Mouse (Mus musculus): ENCODE data around the gene Thoc5. TPM values are rescaled to one million over a fixed set of nuclear protein-coding genes. Genes with fewer than 3 reads are reported as not detected.

Thoc5 gene
- total RNA-seq (2012; rRNA removed): 46.4 and 47.5 TPM in 2 replicates

DNA sequence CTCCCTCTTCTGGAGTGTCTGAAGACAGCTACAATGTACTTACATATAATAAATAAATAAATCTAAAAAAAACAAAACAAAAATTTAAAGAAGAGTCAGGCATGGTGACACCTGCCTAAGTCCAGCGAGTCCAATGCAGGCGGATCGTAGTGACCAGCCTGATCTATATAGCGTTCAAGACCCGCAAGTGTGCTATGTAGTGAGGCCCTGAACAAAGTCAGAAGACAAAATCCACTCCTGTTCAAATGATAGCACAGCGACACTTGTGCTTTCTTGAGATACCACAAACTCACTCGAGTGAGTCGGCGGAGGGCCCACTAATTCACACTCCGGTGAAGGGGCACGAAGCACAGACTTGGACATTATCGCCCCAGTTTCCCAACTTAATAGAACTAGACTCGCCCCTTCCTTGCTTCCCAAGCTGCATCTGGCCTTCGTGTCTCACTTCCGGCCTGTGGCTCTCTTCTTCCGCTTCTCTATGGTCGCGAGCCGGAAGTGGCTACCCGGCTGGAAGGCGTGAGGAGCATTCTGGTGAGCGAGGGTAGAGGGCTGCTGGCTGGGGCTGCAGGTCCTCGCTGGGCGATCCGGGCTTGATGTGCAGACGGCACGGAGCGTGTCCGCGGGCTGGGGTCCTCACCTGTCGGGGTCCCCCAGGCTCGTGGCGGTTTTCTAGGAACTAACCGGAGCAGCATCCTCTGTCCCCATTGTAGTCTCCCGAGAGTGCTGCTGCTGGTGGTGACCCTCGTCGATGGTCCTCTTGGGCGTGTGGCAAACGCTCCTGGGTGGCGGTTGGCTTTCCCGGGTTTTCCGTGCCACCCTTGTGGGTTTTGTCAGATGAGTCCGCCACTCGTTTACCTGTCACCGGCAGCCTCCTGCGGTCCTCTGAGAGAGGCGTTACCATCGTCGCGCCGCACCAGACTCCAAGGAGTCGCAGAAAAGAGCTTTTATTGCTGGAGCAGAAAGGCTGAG lies at the start of gene Thoc5:
TSS of gene Thoc5 (plus strand) at position 473 of the 969 bp plus-strand sequence.
- Histone ChIP-seq H3K9ac (ENCODE audit: insufficient read depth, low read depth, low read length, poor library complexity, severe bottlenecking) (peak within 1 kb of the TSS; percentile 87), H3K36me3 (ENCODE audit: control insufficient read depth, insufficient read depth, low read length, poor library complexity, severe bottlenecking) (peaks cover 21% of the 10 kb centered on the region), H3K4me3 (ENCODE audit: insufficient read depth in 1 of 2, low read depth in 1 of 2, low read length in 2 of 2, poor library complexity in 1 of 2, severe bottlenecking in 1 of 2) (peak within 1 kb of the TSS; percentile 74 to 88), H3K9me3 (ENCODE audit: control insufficient read depth, insufficient read depth, low read depth, low read length) (no peaks in the 10 kb centered on the region), H3K4me1 (ENCODE audit: control insufficient read depth in 2 of 2, insufficient read depth in 2 of 2, low read length in 2 of 2, poor library complexity in 1 of 2) (peaks cover 0 to 5% of the 10 kb centered on the region in 2 experiments; a peak in 1 of 4 replicates), H3K27ac (ENCODE audit: insufficient read depth, low read depth, low read length, poor library complexity, severe bottlenecking) (no peak within 1 kb of the TSS; the same call in 1 of the 2 replicates)
- no peak for TF ChIP-seq MAFK (IDR thresholded peaks at IDR 0.05; ENCODE audit: insufficient read depth, low read depth, low read length)
- no peak for TF ChIP-seq CHD2 (IDR thresholded peaks at IDR 0.05; ENCODE audit: low read depth, low read length)
- TF ChIP-seq ZC3H11A (IDR thresholded peaks at IDR 0.05; ENCODE audit: borderline replicate concordance, low read depth, low read length): no peak
- TF ChIP-seq ZNF384 (IDR thresholded peaks at IDR 0.05; ENCODE audit: low read depth, low read length): no peak
- no peak for TF ChIP-seq HCFC1 (IDR thresholded peaks at IDR 0.05; ENCODE audit: borderline replicate concordance, insufficient read depth, low read length)
- in situ Hi-C loops (cut with MboI; ENCODE audit: low sequenced_read_pairs in 2 of 2, unreplicated experiment in 2 of 2): no loop called here
- no peak for DNase-seq (ENCODE audit: low read depth, low spot score)

DNA sequence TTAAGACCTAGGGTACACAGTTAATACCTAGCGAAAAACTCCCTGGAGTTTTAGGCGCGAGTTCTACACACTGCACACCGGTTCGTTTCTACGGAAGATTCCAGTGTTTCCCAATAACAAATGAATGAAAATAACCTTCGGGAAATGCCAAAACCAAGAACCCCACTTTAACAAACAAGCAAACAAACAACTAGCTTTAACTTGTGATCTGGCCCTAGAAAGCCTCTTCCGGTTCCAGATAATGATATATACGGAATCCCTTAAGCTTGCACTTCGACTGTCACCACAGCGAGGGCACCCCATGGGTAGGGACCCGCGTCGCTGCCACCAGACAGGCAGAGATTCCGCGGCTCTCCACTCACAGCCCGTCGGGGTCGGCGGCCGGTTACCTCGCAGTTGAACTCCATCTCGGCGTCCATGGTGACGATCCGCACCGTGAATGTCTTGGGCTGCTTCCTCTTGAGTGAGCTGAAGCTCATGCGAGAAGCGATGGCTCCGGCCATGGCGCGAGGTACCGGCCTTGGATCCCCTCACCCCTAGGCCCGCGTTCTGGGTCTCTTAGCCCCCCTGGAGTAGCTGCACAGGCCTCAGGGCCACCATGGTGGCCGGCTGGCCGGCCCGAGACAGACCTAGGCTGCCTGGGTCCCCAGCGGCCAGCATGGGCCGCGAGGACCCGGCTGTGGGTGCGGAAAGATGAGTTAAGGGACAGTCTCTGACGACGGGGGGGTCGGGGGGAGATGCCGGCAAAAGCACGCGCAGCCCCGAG lies 46.5 kb upstream of the Thoc5 start:
- Histone ChIP-seq H3K4me1 (ENCODE audit: control insufficient read depth in 2 of 2, insufficient read depth in 2 of 2, low read length in 2 of 2, poor library complexity in 1 of 2) (peaks cover 2 to 4% of the 10 kb centered on the region in 2 experiments; a peak in 1 of 4 replicates), H3K36me3 (ENCODE audit: control insufficient read depth, insufficient read depth, low read length, poor library complexity, severe bottlenecking) (no peaks in the 10 kb centered on the region), H3K4me3 (ENCODE audit: insufficient read depth in 1 of 2, low read depth in 1 of 2, low read length in 2 of 2, poor library complexity in 1 of 2, severe bottlenecking in 1 of 2) (peak overlapping the region; percentile 86 to 94), H3K9me3 (ENCODE audit: control insufficient read depth, insufficient read depth, low read depth, low read length) (no peaks in the 10 kb centered on the region), H3K9ac (ENCODE audit: insufficient read depth, low read depth, low read length, poor library complexity, severe bottlenecking) (peak overlapping the region; percentile 87), H3K27ac (ENCODE audit: insufficient read depth, low read depth, low read length, poor library complexity, severe bottlenecking) (peak overlapping the region; percentile 57)
- TF ChIP-seq CHD2 (IDR thresholded peaks at IDR 0.05; ENCODE audit: low read depth, low read length) (no peak), HCFC1 (IDR thresholded peaks at IDR 0.05; ENCODE audit: borderline replicate concordance, insufficient read depth, low read length) (no peak; the same call in 1 of the 2 replicates), ZC3H11A (IDR thresholded peaks at IDR 0.05; ENCODE audit: borderline replicate concordance, low read depth, low read length) (no peak), MAFK (IDR thresholded peaks at IDR 0.05; ENCODE audit: insufficient read depth, low read depth, low read length) (no peak), ZNF384 (IDR thresholded peaks at IDR 0.05; ENCODE audit: low read depth, low read length) (no peak)
- in situ Hi-C loops (cut with MboI; ENCODE audit: low sequenced_read_pairs in 2 of 2, unreplicated experiment in 2 of 2): no loop called here
- no peak for DNase-seq (ENCODE audit: low read depth, low spot score)

DNA sequence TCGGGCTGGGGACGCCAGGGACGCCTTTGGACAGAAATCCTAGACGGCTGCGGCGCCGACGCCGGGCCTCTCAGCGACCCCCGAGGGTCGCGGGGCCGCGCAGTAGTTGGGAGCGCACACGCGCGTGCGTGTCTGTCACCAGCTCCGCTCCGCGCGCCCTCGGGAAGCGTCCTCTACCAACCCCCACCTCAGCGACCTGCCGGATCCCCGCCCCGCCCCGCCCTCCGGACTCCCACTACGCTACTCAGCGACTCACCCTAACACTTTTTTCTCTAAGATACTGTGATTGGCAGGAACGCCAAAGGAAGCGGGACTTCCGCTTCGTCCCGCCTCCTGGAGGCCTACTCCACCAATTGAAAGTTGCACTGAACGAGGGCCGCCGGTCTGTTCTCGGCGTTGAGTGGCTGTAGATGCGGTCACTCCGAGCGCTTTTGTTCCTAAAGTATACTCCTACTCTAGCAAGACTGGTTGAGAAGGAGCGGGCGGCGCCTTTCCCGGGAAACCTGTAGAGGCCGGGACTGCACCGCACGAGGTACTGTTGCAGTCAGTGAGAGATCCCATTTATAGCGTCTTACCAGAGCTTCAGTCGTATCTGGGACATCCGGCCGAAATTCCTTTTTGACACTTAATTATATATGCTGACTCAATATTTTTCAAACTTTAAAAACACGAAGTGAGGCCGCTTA lies 45.7 kb upstream of the Thoc5 start, which contains the start of gene Nf2:
TSS of gene Nf2 (minus strand) at position 279 of the 686 bp plus-strand sequence.
- Histone ChIP-seq H3K4me1 (ENCODE audit: control insufficient read depth in 2 of 2, insufficient read depth in 2 of 2, low read length in 2 of 2, poor library complexity in 1 of 2) (peaks cover 2 to 4% of the 10 kb centered on the region in 2 experiments; a peak in 1 of 4 replicates), H3K27ac (ENCODE audit: insufficient read depth, low read depth, low read length, poor library complexity, severe bottlenecking) (peak within 1 kb of the TSS; percentile 72), H3K9me3 (ENCODE audit: control insufficient read depth, insufficient read depth, low read depth, low read length) (no peaks in the 10 kb centered on the region), H3K9ac (ENCODE audit: insufficient read depth, low read depth, low read length, poor library complexity, severe bottlenecking) (peak within 1 kb of the TSS; percentile 87), H3K4me3 (ENCODE audit: insufficient read depth in 1 of 2, low read depth in 1 of 2, low read length in 2 of 2, poor library complexity in 1 of 2, severe bottlenecking in 1 of 2) (peak within 1 kb of the TSS; percentile 86 to 94), H3K36me3 (ENCODE audit: control insufficient read depth, insufficient read depth, low read length, poor library complexity, severe bottlenecking) (no peaks in the 10 kb centered on the region)
- TF ChIP-seq MAFK (IDR thresholded peaks at IDR 0.05; ENCODE audit: insufficient read depth, low read depth, low read length) (peak; percentile 58; the same call in 1 of the 2 replicates), ZC3H11A (IDR thresholded peaks at IDR 0.05; ENCODE audit: borderline replicate concordance, low read depth, low read length) (no peak), ZNF384 (IDR thresholded peaks at IDR 0.05; ENCODE audit: low read depth, low read length) (peak; percentile 21; the same call in 1 of the 2 replicates), CHD2 (IDR thresholded peaks at IDR 0.05; ENCODE audit: low read depth, low read length) (peak; percentile 77), HCFC1 (IDR thresholded peaks at IDR 0.05; ENCODE audit: borderline replicate concordance, insufficient read depth, low read length) (no peak; the same call in 1 of the 2 replicates)
- in situ Hi-C loops (cut with MboI; ENCODE audit: low sequenced_read_pairs in 2 of 2, unreplicated experiment in 2 of 2): no loop called here
- DNase-seq (ENCODE audit: low read depth, low spot score): peak; percentile 98

DNA sequence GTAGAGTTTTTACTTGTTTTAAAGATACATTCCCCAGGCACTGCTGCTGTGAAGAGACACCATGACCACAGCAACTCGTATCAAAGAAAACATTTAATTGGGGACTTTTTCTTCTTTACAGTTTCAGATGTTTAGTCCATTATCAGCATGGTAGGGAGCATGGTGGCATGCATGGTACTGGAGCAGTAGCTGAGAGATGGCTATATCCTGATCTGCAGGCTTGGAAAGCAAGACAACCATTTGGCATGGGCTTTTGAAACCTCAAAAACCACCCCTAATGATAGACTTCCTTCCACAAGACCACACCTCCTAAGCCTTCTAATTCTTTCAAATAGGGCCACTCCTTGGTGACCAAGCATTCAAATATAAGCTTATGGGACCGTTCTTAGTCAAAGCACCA lies 44.7 kb upstream of the Thoc5 start:
- in situ Hi-C loops (cut with MboI; ENCODE audit: low sequenced_read_pairs in 2 of 2, unreplicated experiment in 2 of 2): no loop called here
- Histone ChIP-seq H3K9me3 (ENCODE audit: control insufficient read depth, insufficient read depth, low read depth, low read length) (no peaks in the 10 kb centered on the region), H3K4me3 (ENCODE audit: insufficient read depth in 1 of 2, low read depth in 1 of 2, low read length in 2 of 2, poor library complexity in 1 of 2, severe bottlenecking in 1 of 2) (no peak overlapping the region; a peak in 1 of 4 replicates), H3K36me3 (ENCODE audit: control insufficient read depth, insufficient read depth, low read length, poor library complexity, severe bottlenecking) (no peaks in the 10 kb centered on the region), H3K9ac (ENCODE audit: insufficient read depth, low read depth, low read length, poor library complexity, severe bottlenecking) (no peak overlapping the region), H3K27ac (ENCODE audit: insufficient read depth, low read depth, low read length, poor library complexity, severe bottlenecking) (no peak overlapping the region; the same call in 1 of the 2 replicates), H3K4me1 (ENCODE audit: control insufficient read depth in 2 of 2, insufficient read depth in 2 of 2, low read length in 2 of 2, poor library complexity in 1 of 2) (peaks cover 2 to 4% of the 10 kb centered on the region in 2 experiments; a peak in 2 of 4 replicates)
- no peak for DNase-seq (ENCODE audit: low read depth, low spot score)
- TF ChIP-seq HCFC1 (IDR thresholded peaks at IDR 0.05; ENCODE audit: borderline replicate concordance, insufficient read depth, low read length): no peak
- no peak for TF ChIP-seq ZC3H11A (IDR thresholded peaks at IDR 0.05; ENCODE audit: borderline replicate concordance, low read depth, low read length)
- TF ChIP-seq MAFK (IDR thresholded peaks at IDR 0.05; ENCODE audit: insufficient read depth, low read depth, low read length): no peak
- TF ChIP-seq CHD2 (IDR thresholded peaks at IDR 0.05; ENCODE audit: low read depth, low read length): no peak

All from ES-E14 (cell line).